8 mouse cellular contexts compared by ENCODE assay signal in genomic region chr14:120363090-120363818, GRCm38 (mm10).
A peak's percentile ranks its signal among the peaks of the same experiment; 100 is the strongest.
DNase-seq lines count a peak whose midpoint lies in the region; ATAC-seq and TF ChIP-seq lines count a peak whose summit lies in the region.

No protein-coding gene starts in this region.

- H3K36me3 ChIP-seq in heart, embryonic 13.5 days: peaks cover 24% of the 10 kb centered on the region
- no peaks in the 10 kb centered on the region for H3K36me3 ChIP-seq in neural tube, embryonic 12.5 days
- H3K36me3 ChIP-seq in neural tube, embryonic 15.5 days: no peaks in the 10 kb centered on the region
- H3K36me3 ChIP-seq in intestine, embryonic 15.5 days: no peaks in the 10 kb centered on the region
- no peaks in the 10 kb centered on the region; the same call in 1 of the 2 replicates for H3K36me3 ChIP-seq in stomach, postnatal 0 days (ENCODE audit: control insufficient read depth, insufficient read depth, low read length)

- H3K27ac ChIP-seq in heart, embryonic 13.5 days (replicated peaks): peak overlapping the region; percentile 69
- H3K27ac ChIP-seq in neural tube, embryonic 12.5 days: no peak overlapping the region
- H3K27ac ChIP-seq in neural tube, embryonic 15.5 days (replicated peaks): no peak overlapping the region; the same call in 1 of the 2 replicates
- no peak overlapping the region for H3K27ac ChIP-seq in intestine, embryonic 15.5 days
- H3K27ac ChIP-seq in stomach, postnatal 0 days (replicated peaks): peak overlapping the region; percentile 61

- H3K4me2 ChIP-seq in heart, embryonic 13.5 days: no peak overlapping the region
- H3K4me2 ChIP-seq in neural tube, embryonic 12.5 days (replicated peaks): no peak overlapping the region
- no peak overlapping the region for H3K4me2 ChIP-seq in neural tube, embryonic 15.5 days
- no peak overlapping the region for H3K4me2 ChIP-seq in intestine, embryonic 15.5 days (replicated peaks)
- no peak overlapping the region for H3K4me2 ChIP-seq in stomach, postnatal 0 days (replicated peaks; ENCODE audit: low read depth)

- no peak overlapping the region for H3K4me3 ChIP-seq in heart, embryonic 13.5 days
- H3K4me3 ChIP-seq in neural tube, embryonic 12.5 days: no peak overlapping the region
- no peak overlapping the region for H3K4me3 ChIP-seq in neural tube, embryonic 15.5 days (replicated peaks)
- H3K4me3 ChIP-seq in intestine, embryonic 15.5 days (replicated peaks): no peak overlapping the region
- no peak overlapping the region for H3K4me3 ChIP-seq in stomach, postnatal 0 days (ENCODE audit: low read depth, low read length)

- H3K9me3 ChIP-seq in heart, embryonic 13.5 days: no peaks in the 10 kb centered on the region
- H3K9me3 ChIP-seq in neural tube, embryonic 12.5 days: no peaks in the 10 kb centered on the region
- no peaks in the 10 kb centered on the region for H3K9me3 ChIP-seq in neural tube, embryonic 15.5 days (replicated peaks)
- no peaks in the 10 kb centered on the region for H3K9me3 ChIP-seq in intestine, embryonic 15.5 days
- H3K9me3 ChIP-seq in stomach, postnatal 0 days (ENCODE audit: control insufficient read depth, low read length): no peaks in the 10 kb centered on the region

- ATAC-seq in heart, embryonic 13.5 days (ENCODE audit: extremely low read depth, insufficient number of reproducible peaks, low FRiP score, low TSS enrichment): no peak
- peak; percentile 25; the same call in 1 of the 2 replicates for ATAC-seq in neural tube, embryonic 12.5 days (ENCODE audit: low FRiP score, low read depth)
- ATAC-seq in neural tube, embryonic 15.5 days (ENCODE audit: low FRiP score): no peak
- peak; percentile 53 for ATAC-seq in intestine, embryonic 15.5 days
- peak; percentile 50; the same call in 1 of the 2 replicates for ATAC-seq in stomach, postnatal 0 days (ENCODE audit: low FRiP score, low TSS enrichment)

- no peak overlapping the region for H3K9ac ChIP-seq in heart, embryonic 13.5 days
- no peak overlapping the region for H3K9ac ChIP-seq in neural tube, embryonic 12.5 days
- H3K9ac ChIP-seq in neural tube, embryonic 15.5 days (replicated peaks): no peak overlapping the region
- H3K9ac ChIP-seq in intestine, embryonic 15.5 days: no peak overlapping the region
- H3K9ac ChIP-seq in stomach, postnatal 0 days (ENCODE audit: low read length): no peak overlapping the region

- WGBS in heart, embryonic 13.5 days: 63% methylated on average over 8 of the region's 8 CpGs
- 58% methylated on average over 8 of the region's 8 CpGs for WGBS in neural tube, embryonic 12.5 days
- WGBS in neural tube, embryonic 15.5 days: 65% methylated on average over 8 of the region's 8 CpGs
- WGBS in intestine, embryonic 15.5 days: 62% methylated on average over 8 of the region's 8 CpGs
- 62% methylated on average over 8 of the region's 8 CpGs for WGBS in stomach, postnatal 0 days

- no peaks in the 10 kb centered on the region for H3K27me3 ChIP-seq in heart, embryonic 13.5 days (replicated peaks)
- H3K27me3 ChIP-seq in neural tube, embryonic 12.5 days (replicated peaks): no peaks in the 10 kb centered on the region
- no peaks in the 10 kb centered on the region for H3K27me3 ChIP-seq in neural tube, embryonic 15.5 days (replicated peaks)
- H3K27me3 ChIP-seq in intestine, embryonic 15.5 days (replicated peaks): no peaks in the 10 kb centered on the region
- H3K27me3 ChIP-seq in stomach, postnatal 0 days (ENCODE audit: control insufficient read depth, insufficient read depth, low read length): no peaks in the 10 kb centered on the region

- peaks cover 51% of the 10 kb centered on the region for H3K4me1 ChIP-seq in heart, embryonic 13.5 days
- no peaks in the 10 kb centered on the region for H3K4me1 ChIP-seq in neural tube, embryonic 12.5 days
- peaks cover 8% of the 10 kb centered on the region; the same call in 1 of the 2 replicates for H3K4me1 ChIP-seq in neural tube, embryonic 15.5 days
- H3K4me1 ChIP-seq in intestine, embryonic 15.5 days (replicated peaks): peaks cover 16% of the 10 kb centered on the region
- H3K4me1 ChIP-seq in stomach, postnatal 0 days (replicated peaks; ENCODE audit: control insufficient read depth, insufficient read depth): peaks cover 3% of the 10 kb centered on the region; the same call in 1 of the 2 replicates

- no peak for TF ChIP-seq EP300 in stomach, postnatal 0 days (optimal IDR thresholded peaks at IDR 0.05)

- peak; percentile 66 for TF ChIP-seq CTCF in stomach, postnatal 0 days (IDR thresholded peaks at IDR 0.05; ENCODE audit: low read depth)

- no peak for DNase-seq in heart, adult 8-10 months (ENCODE audit: low spot score)
- DNase-seq in stomach, postnatal 0 days (ENCODE audit: low spot score): peak; percentile 42
- no peak for DNase-seq in layer of hippocampus, postnatal 14 days (ENCODE audit: low spot score in 2 of 2)
- no peak for DNase-seq in right cerebral cortex, postnatal 36 days (ENCODE audit: low spot score in 2 of 2)

Comparison
In these comparisons a context has a peak if more than half of its experiments do, and no peak if none do; other contexts are left out.
1. ATAC-seq: peak in neural tube, embryonic 12.5 days (single experiment), intestine, embryonic 15.5 days (single experiment) and stomach, postnatal 0 days (single experiment); none in heart, embryonic 13.5 days (single experiment) and neural tube, embryonic 15.5 days (single experiment).
2. H3K27ac ChIP-seq: peak in heart, embryonic 13.5 days (single experiment) and stomach, postnatal 0 days (single experiment); none in neural tube, embryonic 12.5 days (single experiment), neural tube, embryonic 15.5 days (single experiment) and intestine, embryonic 15.5 days (single experiment).